In the genomic region with DNA sequence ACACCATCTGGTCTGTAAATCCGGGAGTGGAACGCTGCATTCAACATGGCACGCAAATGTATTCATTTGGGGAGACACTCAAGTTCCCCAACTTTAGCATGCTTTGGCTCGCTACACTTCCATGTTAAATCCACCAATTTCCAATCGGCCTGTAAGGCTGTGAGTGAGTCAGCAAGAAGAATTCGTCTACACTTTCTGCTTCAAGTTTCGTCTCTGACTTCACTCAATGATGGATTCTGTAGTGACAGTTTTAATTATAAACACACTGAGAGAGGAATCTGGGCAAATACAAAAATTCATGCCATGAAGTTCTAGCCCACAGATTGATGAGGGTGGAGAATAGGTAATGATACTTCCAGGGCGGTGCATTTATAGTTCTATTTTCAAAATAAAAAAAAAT, we compare ENCODE assay signal across 26 mouse cellular contexts. TPM values are rescaled to one million over a fixed set of nuclear protein-coding genes. Genes with fewer than 3 reads are reported as not detected.
A peak's percentile ranks its signal among the peaks of the same experiment; 100 is the strongest.
DNase-seq lines count a peak whose midpoint lies in the region; ATAC-seq and TF ChIP-seq lines count a peak whose summit lies in the region.
"Had no signal": no experiment of that assay in that cellular context is flagged by ENCODE, and none has a peak within 500 bp of the region (broad histone marks: within the 10 kb centered on the region; RNA-seq: fewer than 3 reads in every experiment).

No protein-coding gene starts in this region.

- TF ChIP-seq CTCF in embryonic fibroblast, embryonic 13.5 days (IDR thresholded peaks at IDR 0.05; ENCODE audit: borderline replicate concordance, insufficient read depth, low read length), result no peak

- H3K27ac ChIP-seq in embryonic fibroblast, embryonic 13.5 days (ENCODE audit: insufficient read depth, low read length), result peak overlapping the region; percentile 55
- H3K27ac ChIP-seq: embryonic facial prominence, embryonic 10.5 days; embryonic facial prominence, embryonic 12.5 days; forebrain, embryonic 13.5 days; forebrain, embryonic 15.5 days had no signal

- TF ChIP-seq POLR2A in embryonic fibroblast, embryonic 13.5 days (IDR thresholded peaks at IDR 0.05; ENCODE audit: low read depth, low read length), result no peak

- H3K4me3 ChIP-seq in embryonic fibroblast, embryonic 13.5 days (ENCODE audit: insufficient read depth, low read length), result no peak overlapping the region
- H3K4me3 ChIP-seq: embryonic facial prominence, embryonic 10.5 days; embryonic facial prominence, embryonic 12.5 days; erythroblast, embryonic 14.5 days; forebrain, embryonic 13.5 days; forebrain, embryonic 15.5 days had no signal

- no peak for ATAC-seq in megakaryocyte-erythroid progenitor cell, adult 5-6 weeks (replicated peaks; ENCODE audit: low FRiP score, low TSS enrichment, poor library complexity, severe bottlenecking)
- ATAC-seq: forebrain, embryonic 13.5 days had no signal

- DNase-seq in 3T3-L1 (ENCODE audit: low read depth, low spot score), result peak; percentile 76
- DNase-seq in NIH3T3 (ENCODE audit: low read depth), result peak; percentile 62
- DNase-seq in right cerebral cortex, postnatal 4 days, result no peak
- DNase-seq in right cerebral cortex, postnatal 25 days, result no peak
- DNase-seq: adrenal gland, adult 2 months; adrenal gland, postnatal 10 days; adrenal gland, postnatal 25 days; cerebellum, adult 11-12 months; cerebellum, adult 2 months; cerebellum, adult 9-10 months; cerebellum, postnatal 10 days; cerebellum, postnatal 25 days; forebrain, postnatal 0 days had no signal

- peaks cover 3% of the 10 kb centered on the region for H3K4me1 ChIP-seq in embryonic fibroblast, embryonic 13.5 days (ENCODE audit: control insufficient read depth, insufficient read depth, low read length)
- H3K4me1 ChIP-seq: embryonic facial prominence, embryonic 10.5 days; embryonic facial prominence, embryonic 12.5 days; forebrain, embryonic 13.5 days; forebrain, embryonic 15.5 days had no signal

RNA-seq across cellular contexts. Expression of a gene that starts 15.2 kb away (rescaled TPM):
- polyA plus RNA-seq in embryonic fibroblast, embryonic 13.5 days (2011; ENCODE audit: insufficient read length, low read depth, missing spikeins), result 4.2 and 5.4 TPM in 2 replicates
- 0.55 TPM in 1 of 2 replicates, not detected in the other for total RNA-seq in megakaryocyte-erythroid progenitor cell, adult 5-6 weeks (2014; fragmentation: Nextera tagmentation)
- 0.65 TPM in 1 of 2 replicates, not detected in the other for total RNA-seq in megakaryocyte-erythroid progenitor cell, adult 5-6 weeks (2017)
- total RNA-seq: MEL had no signal
- polyA plus RNA-seq: erythroblast, embryonic 14.5 days had no signal

RNA-seq across cellular contexts. Expression of a gene that starts 35.2 kb away (rescaled TPM):
- polyA plus RNA-seq in embryonic fibroblast, embryonic 13.5 days (2011; ENCODE audit: insufficient read length, low read depth, missing spikeins), result not detected in 2 replicates
- not detected in 2 replicates for total RNA-seq in megakaryocyte-erythroid progenitor cell, adult 5-6 weeks (2014; fragmentation: Nextera tagmentation)
- total RNA-seq in megakaryocyte-erythroid progenitor cell, adult 5-6 weeks (2017), result not detected in 2 replicates
- total RNA-seq: adrenal gland, adult 2 months; adrenal gland, postnatal 25 days; ES-E14; forebrain, postnatal 0 days; MEL had no signal
- polyA plus RNA-seq: adrenal gland, adult 2 months; C2C12; cerebellum, adult 2 months; cortical plate, adult 2 months; embryonic facial prominence, embryonic 10.5 days; embryonic facial prominence, embryonic 12.5 days; embryonic facial prominence, embryonic 14.5 days; forebrain, embryonic 11.5 days; forebrain, embryonic 13.5 days; forebrain, embryonic 15.5 days; forebrain, postnatal 0 days had no signal

Comparison
In these comparisons a context has a peak if more than half of its experiments do, and no peak if none do; other contexts are left out.
1. DNase-seq: peak in 3T3-L1 (single experiment) and NIH3T3 (single experiment); none in right cerebral cortex, postnatal 4 days (single experiment) and right cerebral cortex, postnatal 25 days (single experiment).